In genomic region chr3:139867030-139867429, GRCm38 (mm10) we compare ENCODE assay signal across 16 mouse cellular contexts.
DNase-seq lines count a peak whose midpoint lies in the region; ATAC-seq and TF ChIP-seq lines count a peak whose summit lies in the region.
"Had no signal": no experiment of that assay in that cellular context is flagged by ENCODE, and none has a peak within 500 bp of the region (broad histone marks: within the 10 kb centered on the region; RNA-seq: fewer than 3 reads in every experiment).

No protein-coding gene starts in this region.

- TF ChIP-seq EP300 in stomach, postnatal 0 days (optimal IDR thresholded peaks at IDR 0.05), result no peak

- H3K36me3 ChIP-seq in hindbrain, postnatal 0 days (ENCODE audit: insufficient read depth, low read length), result no peaks in the 10 kb centered on the region
- no peaks in the 10 kb centered on the region for H3K36me3 ChIP-seq in hindbrain, embryonic 12.5 days
- H3K36me3 ChIP-seq in neural tube, embryonic 12.5 days, result no peaks in the 10 kb centered on the region
- H3K36me3 ChIP-seq in stomach, postnatal 0 days (ENCODE audit: control insufficient read depth, insufficient read depth, low read length), result no peaks in the 10 kb centered on the region
- H3K36me3 ChIP-seq: heart, embryonic 13.5 days; hindbrain, embryonic 10.5 days; limb, embryonic 12.5 days had no signal

- no peaks in the 10 kb centered on the region for H3K27me3 ChIP-seq in hindbrain, postnatal 0 days (ENCODE audit: insufficient read depth, low read length)
- H3K27me3 ChIP-seq in hindbrain, embryonic 12.5 days, result no peaks in the 10 kb centered on the region
- no peaks in the 10 kb centered on the region for H3K27me3 ChIP-seq in neural tube, embryonic 12.5 days (replicated peaks)
- no peaks in the 10 kb centered on the region for H3K27me3 ChIP-seq in stomach, postnatal 0 days (ENCODE audit: control insufficient read depth, insufficient read depth, low read length)
- H3K27me3 ChIP-seq: heart, embryonic 13.5 days; limb, embryonic 12.5 days; megakaryocyte, embryonic 14.5 days had no signal

- no peak overlapping the region for H3K4me3 ChIP-seq in hindbrain, postnatal 0 days (ENCODE audit: low read length)
- H3K4me3 ChIP-seq in hindbrain, embryonic 12.5 days, result no peak overlapping the region
- no peak overlapping the region for H3K4me3 ChIP-seq in neural tube, embryonic 12.5 days
- H3K4me3 ChIP-seq in stomach, postnatal 0 days (ENCODE audit: low read depth, low read length), result no peak overlapping the region
- H3K4me3 ChIP-seq: heart, embryonic 13.5 days; hindbrain, embryonic 10.5 days; limb, embryonic 12.5 days; megakaryocyte, embryonic 14.5 days had no signal

- WGBS in hindbrain, postnatal 0 days, result 77% methylated on average over 4 of the region's 4 CpGs
- 87% methylated on average over 4 of the region's 4 CpGs for WGBS in hindbrain, embryonic 12.5 days
- 87% methylated on average over 4 of the region's 4 CpGs for WGBS in neural tube, embryonic 12.5 days
- WGBS in stomach, postnatal 0 days, result 84% methylated on average over 4 of the region's 4 CpGs

- no peak for DNase-seq in hindbrain, postnatal 0 days (ENCODE audit: low spot score)
- DNase-seq in neural tube, embryonic 10.5 days (ENCODE audit: extremely low spot score, low spot score), result no peak
- peak; percentile 27 for DNase-seq in embryo, embryonic 10.5 days (ENCODE audit: low spot score)
- no peak for DNase-seq in stomach, postnatal 0 days (ENCODE audit: low spot score)
- DNase-seq in kidney, postnatal 14 days, result no peak
- DNase-seq in heart, postnatal 14 days, result no peak
- DNase-seq: gastrocnemius, postnatal 25 days; kidney, postnatal 4 days; liver, postnatal 0 days had no signal

- ATAC-seq in hindbrain, postnatal 0 days, result no peak
- ATAC-seq in hindbrain, embryonic 12.5 days (ENCODE audit: low FRiP score), result no peak
- peak; percentile 72; the same call in 1 of the 2 replicates for ATAC-seq in neural tube, embryonic 12.5 days (ENCODE audit: low FRiP score, low read depth)
- no peak for ATAC-seq in stomach, postnatal 0 days (ENCODE audit: low FRiP score, low TSS enrichment)
- ATAC-seq: intestine, embryonic 16.5 days; liver, postnatal 0 days had no signal

- H3K9ac ChIP-seq in hindbrain, postnatal 0 days (replicated peaks; ENCODE audit: low read length), result no peak overlapping the region
- no peak overlapping the region for H3K9ac ChIP-seq in hindbrain, embryonic 12.5 days
- H3K9ac ChIP-seq in neural tube, embryonic 12.5 days, result no peak overlapping the region
- H3K9ac ChIP-seq in stomach, postnatal 0 days (ENCODE audit: low read length), result no peak overlapping the region
- H3K9ac ChIP-seq: heart, embryonic 13.5 days; limb, embryonic 12.5 days; liver, postnatal 0 days had no signal

- no peak overlapping the region for H3K27ac ChIP-seq in hindbrain, postnatal 0 days
- H3K27ac ChIP-seq in hindbrain, embryonic 12.5 days, result no peak overlapping the region
- H3K27ac ChIP-seq in neural tube, embryonic 12.5 days, result no peak overlapping the region
- no peak overlapping the region for H3K27ac ChIP-seq in stomach, postnatal 0 days (replicated peaks)
- H3K27ac ChIP-seq: heart, embryonic 13.5 days; limb, embryonic 12.5 days had no signal

- no peaks in the 10 kb centered on the region for H3K4me1 ChIP-seq in hindbrain, postnatal 0 days (ENCODE audit: insufficient read depth, low read length)
- no peaks in the 10 kb centered on the region for H3K4me1 ChIP-seq in hindbrain, embryonic 12.5 days
- H3K4me1 ChIP-seq in neural tube, embryonic 12.5 days, result no peaks in the 10 kb centered on the region
- H3K4me1 ChIP-seq in stomach, postnatal 0 days (replicated peaks; ENCODE audit: control insufficient read depth, insufficient read depth), result no peaks in the 10 kb centered on the region
- H3K4me1 ChIP-seq: heart, embryonic 13.5 days; megakaryocyte, embryonic 14.5 days had no signal

- H3K4me2 ChIP-seq in hindbrain, postnatal 0 days (ENCODE audit: low read depth, low read length), result no peak overlapping the region
- H3K4me2 ChIP-seq in hindbrain, embryonic 12.5 days (replicated peaks), result no peak overlapping the region
- H3K4me2 ChIP-seq in neural tube, embryonic 12.5 days (replicated peaks), result no peak overlapping the region
- no peak overlapping the region for H3K4me2 ChIP-seq in stomach, postnatal 0 days (replicated peaks; ENCODE audit: low read depth)
- H3K4me2 ChIP-seq: heart, embryonic 13.5 days; limb, embryonic 12.5 days had no signal

- intact Hi-C loops in heart, postnatal 14 days (cut with DNase I), result no loop called here

- TF ChIP-seq CTCF in hindbrain, postnatal 0 days (IDR thresholded peaks at IDR 0.05; ENCODE audit: low read depth), result peak; percentile 50
- peak; percentile 19 for TF ChIP-seq CTCF in stomach, postnatal 0 days (IDR thresholded peaks at IDR 0.05; ENCODE audit: low read depth)

- no peaks in the 10 kb centered on the region for H3K9me3 ChIP-seq in hindbrain, postnatal 0 days (ENCODE audit: low read length)
- no peaks in the 10 kb centered on the region for H3K9me3 ChIP-seq in hindbrain, embryonic 12.5 days (replicated peaks)
- H3K9me3 ChIP-seq in neural tube, embryonic 12.5 days, result no peaks in the 10 kb centered on the region
- H3K9me3 ChIP-seq in stomach, postnatal 0 days (ENCODE audit: control insufficient read depth, low read length), result no peaks in the 10 kb centered on the region
- H3K9me3 ChIP-seq: hindbrain, embryonic 10.5 days; limb, embryonic 12.5 days; megakaryocyte, embryonic 14.5 days had no signal
